Mouse (Mus musculus) megakaryocyte, embryonic 14.5 days (primary cell): ENCODE results near the gene Gm20388.

Experiments used
- FLI1 ChIP-seq: IDR thresholded peaks from 2 replicates; pipeline ENCODE4 v1.6.1; 2012; ENCODE audit warnings: low read length, inconsistent platforms, mixed read lengths
- GATA1 ChIP-seq: IDR thresholded peaks from 3 replicates; pipeline ENCODE4 v1.6.1; 2012; ENCODE audit warnings: mixed read lengths, low read length, inconsistent platforms, borderline replicate concordance

GRCm38 (mm10) chr8:124193992-124194391 lies 4283.4 kb downstream of the Gm20388 start:
- TF ChIP-seq FLI1 (no peak), GATA1 (no peak)
